Mouse (Mus musculus) spleen, adult 10 weeks (tissue): Measurements from ENCODE around the gene Scd3. TPM values are rescaled to one million over a fixed set of nuclear protein-coding genes. Genes with fewer than 3 reads are reported as not detected.

ENCODE experiments used
- polyA plus RNA-seq: library from polyadenylated mRNA; stranded (reverse); fragments of 350-450 nt; fragmentation: Illumina TruSeq; extraction: RNeasy Lipid Tissue Mini Kit (QIAGEN cat#74804); gene quantifications from one replicate; pipeline ENCODE4 v1.2.3, GENCODE M21; 2015; ENCODE audit warnings: low replicate concordance; ENCODE audit not compliant: insufficient read depth

Scd3 gene
- not detected for polyA plus RNA-seq

DNA sequence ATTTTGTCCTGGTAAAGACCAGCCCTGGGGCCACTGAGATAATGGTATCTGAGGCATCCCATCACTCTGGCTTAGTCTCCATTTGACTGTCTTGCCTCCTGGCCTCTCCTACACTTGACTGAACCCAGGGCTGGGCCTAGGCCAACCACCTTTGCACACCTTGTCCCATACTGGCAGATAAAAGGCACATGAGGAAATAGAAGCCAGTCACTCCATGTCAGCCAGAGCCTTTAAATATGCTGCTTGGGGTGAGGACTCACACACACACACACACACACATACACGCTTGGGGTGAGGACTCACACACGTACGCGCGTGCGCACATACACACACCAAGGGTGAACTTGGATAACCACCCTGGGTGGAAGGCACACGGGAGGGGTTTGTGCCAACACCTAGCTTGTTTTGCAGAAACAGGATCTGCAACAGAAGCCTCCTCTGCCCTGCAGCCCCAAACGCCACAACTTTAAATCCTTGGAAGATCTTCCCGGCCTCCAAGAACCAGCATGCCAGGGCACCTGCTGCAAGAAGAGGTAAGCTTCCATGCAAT, at the start of gene Scd3:
Gene Scd3 (plus strand): TSS at position 255 of the 550 bp plus-strand sequence.

DNA sequence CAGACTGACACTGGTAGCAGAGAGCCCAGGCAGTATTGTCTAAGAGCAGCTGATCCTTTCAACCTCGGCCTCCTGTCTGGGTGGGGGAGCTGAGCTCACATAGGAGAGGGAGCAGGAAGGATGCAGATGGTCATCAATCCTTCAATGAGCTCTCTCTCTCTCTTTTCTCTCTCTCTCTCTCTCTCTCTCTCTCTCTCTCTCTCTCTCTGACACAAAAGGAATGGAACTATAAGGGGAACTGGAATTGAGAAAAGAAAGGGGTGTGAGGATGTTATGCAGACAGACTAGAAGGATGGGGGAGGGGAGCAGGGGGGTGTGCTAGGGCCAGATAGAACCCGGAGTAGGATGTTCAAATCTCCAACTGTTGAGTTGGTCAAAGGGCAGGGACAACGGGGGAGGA, 10.7 kb upstream of the Scd3 start, which contains the start of gene Pkd2l1:
Gene Pkd2l1 (minus strand): TSS at position 101 of the 400 bp plus-strand sequence.

DNA sequence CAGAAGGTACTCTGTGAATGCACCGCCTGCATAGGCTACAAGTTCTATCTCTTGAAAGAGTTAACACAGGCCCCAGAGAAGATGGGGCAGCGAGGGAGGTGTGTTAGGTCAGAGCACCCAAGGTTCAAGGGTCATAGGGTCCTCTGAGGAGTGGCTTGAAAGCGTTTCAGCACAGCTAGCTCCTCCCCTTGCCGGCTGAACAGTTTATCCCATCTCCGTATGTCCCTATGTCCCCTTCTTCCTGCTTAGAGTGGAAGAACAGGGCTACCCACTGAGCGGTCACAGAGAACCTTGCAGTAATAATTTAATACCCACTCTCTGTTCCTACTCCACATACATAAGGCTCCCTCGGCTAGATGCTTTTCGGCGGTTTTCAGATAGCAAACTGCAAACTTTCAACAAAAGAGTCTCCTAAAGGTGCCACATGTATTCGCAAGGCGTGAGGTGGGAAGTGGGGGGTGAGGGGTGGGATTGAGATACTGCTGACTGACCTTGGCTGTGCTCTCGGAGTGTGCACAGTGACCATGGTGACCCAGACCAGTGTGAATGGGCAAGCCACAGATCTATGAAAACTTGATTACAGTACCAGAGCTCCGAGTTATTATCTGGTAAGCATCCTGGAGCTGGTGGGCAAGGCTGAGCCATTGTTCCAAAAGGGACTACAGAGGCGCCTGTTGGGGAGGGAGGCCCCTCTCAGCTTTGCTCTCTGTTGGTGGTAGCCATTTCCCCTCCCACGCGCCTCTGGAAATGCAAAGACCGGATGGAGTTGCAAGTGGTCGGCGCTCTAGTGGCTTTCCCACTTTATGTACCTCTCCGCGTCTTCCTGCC, 90.1 kb downstream of the Scd3 start, which contains the start of gene Scd2:
Gene Scd2 (plus strand): TSS at position 734 of the 828 bp plus-strand sequence.

Other genes with a start within 250 kb of the Scd3 start
- not detected for gene Cpn1, start 216.7 kb upstream of the Scd3 start, polyA plus RNA-seq
- gene Cyp2c23, start 174.1 kb upstream of the Scd3 start, polyA plus RNA-seq, result not detected
- gene Erlin1, start 133.5 kb upstream of the Scd3 start, polyA plus RNA-seq, result 38.1 TPM
- gene Chuk, start 95.8 kb upstream of the Scd3 start, polyA plus RNA-seq, result 173 TPM
- 39.6 TPM for gene Cwf19l1, start 67.4 kb upstream of the Scd3 start, polyA plus RNA-seq
- gene Bloc1s2, start 56.8 kb upstream of the Scd3 start, polyA plus RNA-seq, result 179 TPM
- gene Pkd2l1, start 10.8 kb upstream of the Scd3 start, polyA plus RNA-seq, result not detected
- 60.4 TPM for gene Scd2, start 90.4 kb downstream of the Scd3 start, polyA plus RNA-seq
- 1.0 TPM for gene Scd4, start 129.8 kb downstream of the Scd3 start, polyA plus RNA-seq
- gene Scd1, start 204.6 kb downstream of the Scd3 start, polyA plus RNA-seq, result 315 TPM